Mouse (Mus musculus) lung, embryonic 16.5 days (tissue): Measurements from ENCODE around the gene Iqgap1. TPM values are rescaled to one million over a fixed set of nuclear protein-coding genes. Genes with fewer than 3 reads are reported as not detected.

ENCODE experiments used
- ATAC-seq: fragments of 200-750 bp; cut with Nextera tagmentation; 2 replicates; pipeline ENCODE4 v1.8.0; 2017; ENCODE audit warnings: low read depth, mild to moderate bottlenecking, moderate library complexity
- H3K27ac ChIP-seq: fragments of 300-500 bp; sonication (generic); 2 replicates; pipeline ENCODE4 v1.5.1; 2014; ENCODE audit warnings: mild to moderate bottlenecking, control low read depth, low read length
- H3K27me3 ChIP-seq: fragments of 300-500 bp; sonication (generic); 2 replicates; pipeline ENCODE4 v1.6.1; 2014; ENCODE audit warnings: low read depth, low read length, mixed read lengths; ENCODE audit not compliant: control insufficient read depth, insufficient read depth
- H3K36me3 ChIP-seq: fragments of 300-500 bp; sonication (generic); 2 replicates; pipeline ENCODE4 v1.6.1; 2014; ENCODE audit warnings: low read length; ENCODE audit not compliant: control insufficient read depth, insufficient read depth
- H3K4me1 ChIP-seq: fragments of 300-500 bp; sonication (generic); replicated peaks from 2 replicates; pipeline ENCODE4 v1.6.1; 2014; ENCODE audit warnings: low read length, mixed read lengths; ENCODE audit not compliant: control insufficient read depth, insufficient read depth
- H3K4me2 ChIP-seq: fragments of 300-500 bp; sonication (generic); 2 replicates; pipeline ENCODE4 v1.6.1; 2014; ENCODE audit warnings: low read depth, low read length, control low read depth
- H3K4me3 ChIP-seq: fragments of 300-500 bp; sonication (generic); 2 replicates; pipeline ENCODE4 v1.5.1; 2014; ENCODE audit warnings: mild to moderate bottlenecking, low read length, control low read depth
- H3K9ac ChIP-seq: fragments of 300-500 bp; sonication (generic); 2 replicates; pipeline ENCODE4 v1.6.1; 2014; ENCODE audit warnings: low read length, control low read depth
- H3K9me3 ChIP-seq: fragments of 300-500 bp; sonication (generic); 2 replicates; pipeline ENCODE4 v1.6.1; 2016; ENCODE audit warnings: low read length; ENCODE audit not compliant: control insufficient read depth
- WGBS: fragments of 180-500 bp; shearing (Covaris S2); extraction: QIAGEN DNeasy Blood & Tissue Kit; methylation state at CpG from one replicate; pipeline ENCODE4 v1.1.7; 2014; 5-methylcytosine and 5-hydroxymethylcytosine counted together
- polyA plus RNA-seq: library from polyadenylated mRNA; unstranded; fragments of >200 nt; fragmentation: Nextera tagmentation; extraction: Ambion mirVana; gene quantifications from 2 replicates; pipeline ENCODE4 v1.2.1, GENCODE M21; 2015

Gene Iqgap1
- polyA plus RNA-seq, 1 experiment from 2014 or later: 136 TPM

DNA sequence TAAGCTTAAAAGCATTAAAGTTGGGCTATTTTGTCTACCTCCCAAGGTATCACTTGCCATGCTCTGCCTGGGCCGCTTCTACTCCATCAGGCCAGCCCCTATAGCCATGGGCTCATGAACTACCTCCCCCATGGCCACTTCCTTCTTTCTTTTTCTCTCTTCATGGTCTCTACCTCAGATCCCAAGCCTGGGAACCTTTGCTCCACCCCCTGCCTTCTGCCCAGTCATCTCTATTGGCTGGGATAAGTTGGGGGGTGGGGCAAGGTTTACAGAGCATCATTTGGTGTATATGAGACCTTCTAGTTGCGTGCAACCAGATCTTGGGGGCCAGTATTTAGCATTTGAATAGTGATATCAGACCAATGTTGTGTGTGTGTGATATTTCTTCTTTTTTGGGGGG, 36.7 kb upstream of the Iqgap1 start:
- WGBS: 86% methylated on average over 2 of the region's 2 CpGs
- Histone ChIP-seq H3K36me3 (peaks cover 12% of the 10 kb centered on the region), H3K4me1 (peaks cover 28% of the 10 kb centered on the region), H3K4me3 (no peak overlapping the region), H3K9ac (no peak overlapping the region), H3K27me3 (no peaks in the 10 kb centered on the region), H3K4me2 (no peak overlapping the region), H3K9me3 (no peaks in the 10 kb centered on the region), H3K27ac (no peak overlapping the region)
- no peak for ATAC-seq

DNA sequence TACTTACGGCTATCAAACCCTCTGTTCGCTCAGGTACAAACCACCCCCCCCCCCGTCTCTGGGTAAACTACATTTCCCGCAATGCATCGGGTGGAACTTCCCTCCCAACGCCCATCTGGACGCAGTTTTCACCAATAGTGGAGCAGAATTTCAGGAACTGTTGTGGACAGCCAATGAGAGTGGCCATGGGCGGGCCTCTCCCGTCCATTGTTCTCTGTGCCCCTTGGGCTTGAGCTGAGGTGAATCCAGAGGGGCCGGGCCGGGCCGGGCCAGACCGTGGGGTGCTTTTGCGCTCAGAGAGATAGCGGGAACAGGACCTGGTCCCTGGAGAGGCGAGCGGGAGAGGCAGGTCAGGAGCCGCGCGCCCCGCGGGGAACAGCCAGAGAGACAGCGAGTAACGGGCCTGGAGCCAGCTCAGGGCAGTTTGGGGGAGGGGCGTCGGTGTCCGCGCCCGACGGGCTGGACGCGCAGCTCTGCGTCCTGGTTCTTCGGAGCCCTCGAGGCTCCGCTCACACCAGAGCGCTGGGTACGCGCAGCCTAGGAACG, 35.0 kb upstream of the Iqgap1 start, which contains the start of gene Zscan2:
Gene Zscan2 (plus strand): TSS at position 192 of the 546 bp plus-strand sequence.
- Histone ChIP-seq H3K4me3 (peak within 1 kb of the TSS; percentile 66), H3K4me1 (peaks cover 24% of the 10 kb centered on the region), H3K27ac (peak within 1 kb of the TSS; percentile 78), H3K27me3 (no peaks in the 10 kb centered on the region), H3K9ac (peak within 1 kb of the TSS; percentile 83), H3K4me2 (peak within 1 kb of the TSS; percentile 85), H3K9me3 (no peaks in the 10 kb centered on the region), H3K36me3 (peaks cover 8% of the 10 kb centered on the region)
- peak; percentile 98 for ATAC-seq
- under 1% methylated on average over 38 of the region's 40 CpGs for WGBS

GRCm38 (mm10) chr7:80860227-80860626, 34.5 kb upstream of the Iqgap1 start:
- peak overlapping the region; percentile 14; the same call in 1 of the 2 replicates for H3K27ac ChIP-seq

GRCm38 (mm10) chr7:80857181-80857580, 31.4 kb upstream of the Iqgap1 start:
- Histone ChIP-seq H3K27me3 (no peaks in the 10 kb centered on the region), H3K9me3 (no peaks in the 10 kb centered on the region), H3K9ac (no peak overlapping the region), H3K4me3 (no peak overlapping the region), H3K4me1 (peaks cover 7% of the 10 kb centered on the region), H3K27ac (no peak overlapping the region), H3K4me2 (no peak overlapping the region), H3K36me3 (no peaks in the 10 kb centered on the region)
- no peak for ATAC-seq
- 15% methylated on average over 6 of the region's 6 CpGs for WGBS

More at GRCm38 (mm10) chr7:80860227-80860626, 34.5 kb upstream of the Iqgap1 start:
- peak overlapping the region; percentile 60 for H3K9ac ChIP-seq
- H3K27me3 ChIP-seq: no peaks in the 10 kb centered on the region
- peak overlapping the region; percentile 66 for H3K4me3 ChIP-seq
- no peaks in the 10 kb centered on the region for H3K9me3 ChIP-seq
- H3K36me3 ChIP-seq: peaks cover 3% of the 10 kb centered on the region; the same call in 1 of the 2 replicates
- WGBS: under 1% methylated on average over 13 of the region's 13 CpGs
- peaks cover 22% of the 10 kb centered on the region for H3K4me1 ChIP-seq
- H3K4me2 ChIP-seq: peak overlapping the region; percentile 66
- ATAC-seq: peak; percentile 64

GRCm38 (mm10) chr7:80855316-80855715, 29.5 kb upstream of the Iqgap1 start:
- no peak overlapping the region for H3K27ac ChIP-seq
- H3K4me2 ChIP-seq: no peak overlapping the region
- H3K4me1 ChIP-seq: no peaks in the 10 kb centered on the region
- H3K9me3 ChIP-seq: no peaks in the 10 kb centered on the region
- H3K27me3 ChIP-seq: no peaks in the 10 kb centered on the region
- H3K4me3 ChIP-seq: no peak overlapping the region
- ATAC-seq: no peak
- no peak overlapping the region for H3K9ac ChIP-seq
- H3K36me3 ChIP-seq: no peaks in the 10 kb centered on the region

DNA sequence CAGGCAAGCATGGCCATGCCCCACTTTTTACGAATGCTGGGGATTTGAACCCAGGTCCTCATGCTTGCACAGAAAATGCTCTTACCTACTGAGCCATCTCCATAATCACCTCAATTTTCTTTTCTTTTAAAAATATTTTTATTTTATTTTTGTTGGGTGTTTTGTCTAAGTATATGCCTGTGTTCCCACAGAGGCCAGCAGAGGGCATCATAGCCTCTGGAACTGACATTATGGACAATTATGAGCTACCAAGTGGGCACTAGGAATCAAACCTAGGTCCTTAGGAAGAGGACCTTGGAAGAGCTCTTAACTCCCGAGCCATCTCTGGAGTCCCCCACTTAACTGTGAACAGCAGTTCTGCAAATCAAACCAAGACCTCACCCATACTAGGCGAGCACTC, 27.4 kb upstream of the Iqgap1 start:
- H3K9ac ChIP-seq: no peak overlapping the region
- WGBS: 87% methylated on average over 3 of the region's 3 CpGs
- no peak overlapping the region for H3K27ac ChIP-seq
- ATAC-seq: no peak
- H3K27me3 ChIP-seq: no peaks in the 10 kb centered on the region
- H3K9me3 ChIP-seq: no peaks in the 10 kb centered on the region
- H3K4me3 ChIP-seq: no peak overlapping the region
- H3K4me2 ChIP-seq: no peak overlapping the region
- no peaks in the 10 kb centered on the region for H3K36me3 ChIP-seq
- H3K4me1 ChIP-seq: peaks cover 3% of the 10 kb centered on the region; the same call in 1 of the 2 replicates

DNA sequence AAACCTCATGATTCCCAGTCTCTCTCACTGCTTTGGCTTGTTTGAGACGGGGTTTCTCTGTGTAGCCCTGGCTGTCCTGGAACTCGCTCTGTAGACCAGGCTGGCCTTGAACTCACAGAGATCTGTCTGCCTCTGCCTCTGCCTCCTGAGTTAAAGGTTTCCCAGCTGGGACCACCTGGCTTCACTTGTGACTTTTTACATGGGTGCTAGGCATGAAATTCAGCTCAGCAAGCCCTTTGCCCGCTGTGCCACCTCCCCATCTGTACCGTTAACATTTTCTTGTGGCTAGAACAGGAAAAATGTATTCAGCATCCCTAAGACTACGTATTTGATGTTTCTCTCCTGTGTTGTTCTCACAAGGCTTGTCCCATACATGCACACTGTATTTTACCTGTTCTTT, 24.7 kb upstream of the Iqgap1 start:
- WGBS: 76% methylated on average over 5 of the region's 5 CpGs
- H3K27ac ChIP-seq: no peak overlapping the region
- H3K9me3 ChIP-seq: no peaks in the 10 kb centered on the region
- no peaks in the 10 kb centered on the region for H3K36me3 ChIP-seq
- H3K4me2 ChIP-seq: no peak overlapping the region
- peaks cover 3% of the 10 kb centered on the region; the same call in 1 of the 2 replicates for H3K4me1 ChIP-seq
- no peak for ATAC-seq
- H3K4me3 ChIP-seq: no peak overlapping the region
- H3K27me3 ChIP-seq: no peaks in the 10 kb centered on the region
- H3K9ac ChIP-seq: no peak overlapping the region

DNA sequence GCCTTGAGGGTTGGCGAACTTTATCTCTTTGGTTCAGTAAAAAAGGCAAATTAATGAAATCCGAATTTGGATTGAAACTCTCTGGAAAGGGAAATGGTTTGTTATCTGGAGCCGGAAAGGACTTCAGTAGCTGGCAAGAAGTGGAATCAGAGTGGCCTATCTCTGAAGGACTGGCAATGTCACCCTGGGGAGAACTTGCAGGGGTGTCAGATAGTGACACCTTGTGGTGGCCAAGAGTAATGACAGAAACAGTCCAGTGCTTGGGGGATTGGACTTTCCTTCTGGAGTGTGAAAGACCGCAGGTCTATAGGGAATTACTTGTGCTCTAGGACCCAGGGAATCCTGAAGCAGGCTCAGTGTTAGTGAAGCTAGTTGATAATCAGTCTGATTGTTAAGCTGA, 23.9 kb upstream of the Iqgap1 start:
- H3K9ac ChIP-seq: no peak overlapping the region
- 18% methylated on average over 4 of the region's 4 CpGs for WGBS

GRCm38 (mm10) chr7:80849267-80849666, 23.5 kb upstream of the Iqgap1 start:
- no peaks in the 10 kb centered on the region for H3K9me3 ChIP-seq
- peaks cover 3% of the 10 kb centered on the region; the same call in 1 of the 2 replicates for H3K4me1 ChIP-seq
- H3K4me3 ChIP-seq: no peak overlapping the region
- WGBS: 50% methylated on average over 2 of the region's 2 CpGs
- no peak overlapping the region for H3K9ac ChIP-seq
- no peak overlapping the region for H3K4me2 ChIP-seq
- ATAC-seq: no peak
- H3K27me3 ChIP-seq: no peaks in the 10 kb centered on the region
- no peaks in the 10 kb centered on the region for H3K36me3 ChIP-seq
- no peak overlapping the region for H3K27ac ChIP-seq

More for the DNA sequence above, 23.9 kb upstream of the Iqgap1 start:
- Histone ChIP-seq H3K9me3 (no peaks in the 10 kb centered on the region), H3K4me1 (peaks cover 3% of the 10 kb centered on the region; the same call in 1 of the 2 replicates), H3K4me3 (no peak overlapping the region), H3K4me2 (no peak overlapping the region), H3K36me3 (no peaks in the 10 kb centered on the region), H3K27me3 (no peaks in the 10 kb centered on the region), H3K27ac (no peak overlapping the region)
- ATAC-seq: peak; percentile 73
